Comparison of ENCODE assay signal across 9 mouse cellular contexts in genomic region chr10:80940988-80941347, GRCm38 (mm10). TPM values are rescaled to one million over a fixed set of nuclear protein-coding genes. Genes with fewer than 3 reads are reported as not detected.
DNase-seq lines count a peak whose midpoint lies in the region; ATAC-seq and TF ChIP-seq lines count a peak whose summit lies in the region.
"Had no signal": no experiment of that assay in that cellular context is flagged by ENCODE, and none has a peak within 500 bp of the region (broad histone marks: within the 10 kb centered on the region; RNA-seq: fewer than 3 reads in every experiment).

No protein-coding gene starts in this region.

- H3K9me3 ChIP-seq in lung, embryonic 15.5 days: no peaks in the 10 kb centered on the region
- no peaks in the 10 kb centered on the region for H3K9me3 ChIP-seq in intestine, embryonic 14.5 days (ENCODE audit: control insufficient read depth, low read length)
- H3K9me3 ChIP-seq: neural tube, embryonic 12.5 days had no signal

- ATAC-seq in lung, embryonic 15.5 days (ENCODE audit: borderline replicate concordance, extremely low read depth, low FRiP score, low TSS enrichment): no peak
- ATAC-seq in intestine, embryonic 14.5 days (replicated peaks; ENCODE audit: low FRiP score, low TSS enrichment, low read depth): no peak
- no peak for ATAC-seq in erythroblast, adult 5-6 weeks (replicated peaks; ENCODE audit: low FRiP score, poor library complexity, severe bottlenecking)

- no peaks in the 10 kb centered on the region for H3K36me3 ChIP-seq in lung, embryonic 15.5 days
- H3K36me3 ChIP-seq in intestine, embryonic 14.5 days (ENCODE audit: control insufficient read depth, insufficient read depth, low read length): no peaks in the 10 kb centered on the region
- H3K36me3 ChIP-seq in small intestine, adult 2 months (ENCODE audit: control insufficient read depth, insufficient read depth, low read length): no peaks in the 10 kb centered on the region
- H3K36me3 ChIP-seq: neural tube, embryonic 12.5 days had no signal

- no peak for DNase-seq in gastrocnemius, adult 2 months
- DNase-seq in gastrocnemius, postnatal 4 days (ENCODE audit: low spot score in 2 of 2): no peak
- DNase-seq in lung, postnatal 25 days (ENCODE audit: low spot score): no peak
- DNase-seq in intestine, embryonic 14.5 days (ENCODE audit: low spot score): no peak
- no peak for DNase-seq in layer of hippocampus, postnatal 14 days (ENCODE audit: low spot score in 2 of 2)

- peak overlapping the region; percentile 63; the same call in 1 of the 2 replicates for H3K4me2 ChIP-seq in lung, embryonic 15.5 days
- peak overlapping the region; percentile 64 for H3K4me2 ChIP-seq in intestine, embryonic 14.5 days (ENCODE audit: low read length)

- intact Hi-C loops in gastrocnemius, adult 2 months (cut with DNase I): no loop called here

- H3K27me3 ChIP-seq in lung, embryonic 15.5 days: no peaks in the 10 kb centered on the region
- H3K27me3 ChIP-seq in intestine, embryonic 14.5 days (replicated peaks; ENCODE audit: control insufficient read depth, insufficient read depth, low read length): no peaks in the 10 kb centered on the region
- no peaks in the 10 kb centered on the region for H3K27me3 ChIP-seq in small intestine, adult 2 months (ENCODE audit: control insufficient read depth, insufficient read depth, low read length)

- H3K4me1 ChIP-seq in lung, embryonic 15.5 days: peaks cover 51% of the 10 kb centered on the region
- peaks cover 67% of the 10 kb centered on the region for H3K4me1 ChIP-seq in intestine, embryonic 14.5 days (replicated peaks; ENCODE audit: control insufficient read depth, insufficient read depth, low read length)
- peaks cover 53% of the 10 kb centered on the region for H3K4me1 ChIP-seq in small intestine, adult 2 months (ENCODE audit: control insufficient read depth, insufficient read depth, insufficient read length, low read length)

- TF ChIP-seq POLR2A in small intestine, adult 2 months (IDR thresholded peaks at IDR 0.05; ENCODE audit: low read depth, low read length): no peak

- H3K27ac ChIP-seq in gastrocnemius, adult 2 months: peak overlapping the region; percentile 93
- H3K27ac ChIP-seq in lung, embryonic 15.5 days: peak overlapping the region; percentile 83
- peak overlapping the region; percentile 81 for H3K27ac ChIP-seq in intestine, embryonic 14.5 days (ENCODE audit: low read depth)
- H3K27ac ChIP-seq in small intestine, adult 2 months (ENCODE audit: insufficient read depth, low read depth, low read length): peak overlapping the region; percentile 52
- H3K27ac ChIP-seq: neural tube, embryonic 12.5 days had no signal

- H3K4me3 ChIP-seq in gastrocnemius, adult 2 months: peak overlapping the region; percentile 66
- H3K4me3 ChIP-seq in lung, embryonic 15.5 days: no peak overlapping the region
- no peak overlapping the region for H3K4me3 ChIP-seq in intestine, embryonic 14.5 days (ENCODE audit: low read depth, low read length)
- no peak overlapping the region for H3K4me3 ChIP-seq in small intestine, adult 2 months (ENCODE audit: low read depth, low read length)
- H3K4me3 ChIP-seq: neural tube, embryonic 12.5 days had no signal

- no peak for TF ChIP-seq CTCF in gastrocnemius, adult 2 months (IDR thresholded peaks at IDR 0.05)
- TF ChIP-seq CTCF in small intestine, adult 2 months (IDR thresholded peaks at IDR 0.05; ENCODE audit: extremely low read depth, insufficient read length, insufficient replicate concordance, low read depth, low read length): no peak

- 22% methylated on average over 2 of the region's 2 CpGs for WGBS in lung, embryonic 15.5 days
- WGBS in intestine, embryonic 14.5 days: 7% methylated on average over 2 of the region's 2 CpGs
- WGBS in small intestine, adult 2 months: 82% methylated on average over 2 of the region's 2 CpGs

- no peak overlapping the region for H3K9ac ChIP-seq in lung, embryonic 15.5 days
- no peak overlapping the region for H3K9ac ChIP-seq in intestine, embryonic 14.5 days (ENCODE audit: low read length)
- H3K9ac ChIP-seq: neural tube, embryonic 12.5 days had no signal

RNA-seq across cellular contexts. Expression of gene Gadd45b, which starts 11.1 kb away (rescaled TPM):
- 10 to 100 TPM; 23.6 to 28.4 TPM for total RNA-seq in gastrocnemius, adult 2 months (2021)
- 10 to 100 TPM; 13.5 to 16.3 TPM for total RNA-seq in gastrocnemius, postnatal 4 days (2021)
- polyA plus RNA-seq in lung, embryonic 15.5 days (2015; fragmentation: Nextera tagmentation; extraction: Ambion mirVana): 42.7 and 42.9 TPM in 2 replicates
- polyA plus RNA-seq in intestine, embryonic 14.5 days (2014; fragmentation: Nextera tagmentation; extraction: Ambion mirVana): 18.2 and 21.2 TPM in 2 replicates
- 16.2 and 29.7 TPM in 2 replicates for polyA plus RNA-seq in small intestine, adult 2 months (2012; rRNA removed)
- total RNA-seq in erythroblast, adult 5-6 weeks (2015; ENCODE audit: low replicate concordance): 2.3 and 10.6 TPM in 2 replicates
- total RNA-seq in erythroblast, adult 5-6 weeks (2017; ENCODE audit: low replicate concordance): 3.2 and 4.9 TPM in 2 replicates
- 10 to 100 TPM; 14.0 to 17.6 TPM for total RNA-seq in layer of hippocampus, postnatal 14 days (2021)

RNA-seq across cellular contexts. Expression of gene Lmnb2, which starts 22.9 kb away (rescaled TPM):
- 1 to 10 TPM; 1.9 to 3.0 TPM for total RNA-seq in gastrocnemius, adult 2 months (2021)
- 10 to 100 TPM; 46.8 to 50.5 TPM for total RNA-seq in gastrocnemius, postnatal 4 days (2021)
- 55.8 and 60.4 TPM in 2 replicates for polyA plus RNA-seq in lung, embryonic 15.5 days (2015; fragmentation: Nextera tagmentation; extraction: Ambion mirVana)
- polyA plus RNA-seq in intestine, embryonic 14.5 days (2014; fragmentation: Nextera tagmentation; extraction: Ambion mirVana): 15.5 and 18.3 TPM in 2 replicates
- polyA plus RNA-seq in small intestine, adult 2 months (2012; rRNA removed): 14.5 and 29.2 TPM in 2 replicates
- 2.7 and 7.3 TPM in 2 replicates for total RNA-seq in erythroblast, adult 5-6 weeks (2015; ENCODE audit: low replicate concordance)
- total RNA-seq in erythroblast, adult 5-6 weeks (2017; ENCODE audit: low replicate concordance): 9.3 and 9.7 TPM in 2 replicates
- total RNA-seq in layer of hippocampus, postnatal 14 days (2021): 10 to 100 TPM; 18.2 to 21.5 TPM

RNA-seq across cellular contexts. Expression of gene Timm13, which starts 40.2 kb away (rescaled TPM):
- 100 to 1,000 TPM; 110 to 139 TPM for total RNA-seq in gastrocnemius, adult 2 months (2021)
- total RNA-seq in gastrocnemius, postnatal 4 days (2021): 100 to 1,000 TPM; 120 to 134 TPM
- 305 and 307 TPM in 2 replicates for polyA plus RNA-seq in lung, embryonic 15.5 days (2015; fragmentation: Nextera tagmentation; extraction: Ambion mirVana)
- 392 and 393 TPM in 2 replicates for polyA plus RNA-seq in intestine, embryonic 14.5 days (2014; fragmentation: Nextera tagmentation; extraction: Ambion mirVana)
- 132 and 250 TPM in 2 replicates for polyA plus RNA-seq in small intestine, adult 2 months (2012; rRNA removed)
- total RNA-seq in erythroblast, adult 5-6 weeks (2015; ENCODE audit: low replicate concordance): 12.1 and 17.6 TPM in 2 replicates
- 14.1 and 24.7 TPM in 2 replicates for total RNA-seq in erythroblast, adult 5-6 weeks (2017; ENCODE audit: low replicate concordance)
- 100 to 1,000 TPM; 161 to 172 TPM for total RNA-seq in layer of hippocampus, postnatal 14 days (2021)

Comparison
In these comparisons a context has a peak if more than half of its experiments do, and no peak if none do; other contexts are left out.
1. RNA of gene Timm13, which starts 40.2 kb away (total RNA-seq): 161 to 172 TPM in layer of hippocampus, postnatal 14 days, 110 to 139 TPM in gastrocnemius, adult 2 months and 120 to 134 TPM in gastrocnemius, postnatal 4 days; 12.1 to 24.7 TPM in erythroblast, adult 5-6 weeks; every median in the first group is over 4 times any median in the second.
2. Peak in every context shown above with its lines, with median percentiles within 50 percentile points of each other: H3K27ac ChIP-seq.